Comparison of ENCODE assay signal across 9 mouse cellular contexts in the genomic region with DNA sequence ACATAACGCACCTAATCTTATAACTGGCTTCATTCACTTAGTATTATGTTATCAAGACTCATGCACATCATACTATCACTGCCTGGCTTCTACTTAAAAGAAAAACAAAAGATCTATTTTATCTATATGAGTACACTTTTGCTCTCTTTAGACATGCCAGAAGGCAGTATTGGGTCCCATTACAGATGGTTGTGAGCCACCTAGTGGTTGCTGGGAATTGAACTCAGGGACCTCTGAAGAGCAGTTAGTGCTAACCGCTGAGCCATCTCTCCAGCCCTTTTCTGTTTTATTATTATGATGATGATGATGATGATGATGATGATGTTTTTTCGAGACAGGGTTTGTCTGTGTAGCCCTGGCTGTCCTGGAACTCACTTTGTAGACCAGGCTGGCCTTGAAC. TPM values are rescaled to one million over a fixed set of nuclear protein-coding genes. Genes with fewer than 3 reads are reported as not detected.
A peak's percentile ranks its signal among the peaks of the same experiment; 100 is the strongest.
DNase-seq lines count a peak whose midpoint lies in the region; ATAC-seq and TF ChIP-seq lines count a peak whose summit lies in the region.
"Had no signal": no experiment of that assay in that cellular context is flagged by ENCODE, and none has a peak within 500 bp of the region (broad histone marks: within the 10 kb centered on the region; RNA-seq: fewer than 3 reads in every experiment).

No protein-coding gene starts in this region.

- TF ChIP-seq POLR2A in CH12.LX (IDR thresholded peaks at IDR 0.05; ENCODE audit: low read depth, low read length) = no peak

- 43% methylated on average over 3 of the region's 3 CpGs for WGBS in hindbrain, embryonic 11.5 days
- 43% methylated on average over 3 of the region's 3 CpGs for WGBS in hindbrain, embryonic 12.5 days
- WGBS in forebrain, embryonic 15.5 days = 44% methylated on average over 3 of the region's 3 CpGs

- peak; percentile 80 for TF ChIP-seq RAD21 in CH12.LX (IDR thresholded peaks at IDR 0.05; ENCODE audit: low read depth, low read length)

- no peaks in the 10 kb centered on the region for H3K9me3 ChIP-seq in hindbrain, embryonic 11.5 days (ENCODE audit: control insufficient read depth, low read length)
- H3K9me3 ChIP-seq in hindbrain, embryonic 12.5 days (replicated peaks) = no peaks in the 10 kb centered on the region
- no peaks in the 10 kb centered on the region for H3K9me3 ChIP-seq in CH12.LX (replicated peaks; ENCODE audit: low read length)
- H3K9me3 ChIP-seq in forebrain, embryonic 15.5 days = no peaks in the 10 kb centered on the region
- H3K9me3 ChIP-seq: embryonic facial prominence, embryonic 12.5 days had no signal

- dilution Hi-C loops in CH12.LX (cut with MboI; ENCODE audit: extremely low pct_ligation_motif_present, extremely low pct_unique_long_range_greater_than_20kb, low sequenced_read_pairs) = no loop called here

- no peak overlapping the region for H3K4me3 ChIP-seq in hindbrain, embryonic 11.5 days (ENCODE audit: low read depth, low read length)
- H3K4me3 ChIP-seq in hindbrain, embryonic 12.5 days = no peak overlapping the region
- no peak overlapping the region for H3K4me3 ChIP-seq in CH12.LX (replicated peaks in 1 of 3; ENCODE audit: low read depth in 2 of 3, low read length in 2 of 3, poor library complexity in 1 of 3)
- H3K4me3 ChIP-seq in forebrain, embryonic 15.5 days = no peak overlapping the region
- H3K4me3 ChIP-seq: embryonic facial prominence, embryonic 12.5 days had no signal

- no peak for TF ChIP-seq EP300 in CH12.LX (IDR thresholded peaks at IDR 0.05; ENCODE audit: low read length)

- H3K27me3 ChIP-seq in hindbrain, embryonic 11.5 days (ENCODE audit: control insufficient read depth, insufficient read depth, low read length) = no peaks in the 10 kb centered on the region
- no peaks in the 10 kb centered on the region for H3K27me3 ChIP-seq in hindbrain, embryonic 12.5 days
- H3K27me3 ChIP-seq in CH12.LX (replicated peaks) = no peaks in the 10 kb centered on the region
- no peaks in the 10 kb centered on the region for H3K27me3 ChIP-seq in forebrain, embryonic 15.5 days
- H3K27me3 ChIP-seq: embryonic facial prominence, embryonic 12.5 days had no signal

- H3K4me2 ChIP-seq in hindbrain, embryonic 11.5 days (replicated peaks; ENCODE audit: low read depth, low read length) = no peak overlapping the region
- no peak overlapping the region for H3K4me2 ChIP-seq in hindbrain, embryonic 12.5 days (replicated peaks)
- no peak overlapping the region for H3K4me2 ChIP-seq in CH12.LX (ENCODE audit: insufficient read depth, low read depth, poor library complexity, severe bottlenecking)
- no peak overlapping the region for H3K4me2 ChIP-seq in forebrain, embryonic 15.5 days (replicated peaks)
- H3K4me2 ChIP-seq: embryonic facial prominence, embryonic 12.5 days had no signal

- ATAC-seq in hindbrain, embryonic 11.5 days (ENCODE audit: low FRiP score) = no peak
- no peak for ATAC-seq in hindbrain, embryonic 12.5 days (ENCODE audit: low FRiP score)
- no peak for ATAC-seq in forebrain, embryonic 15.5 days (replicated peaks)

- H3K36me3 ChIP-seq in hindbrain, embryonic 11.5 days (ENCODE audit: control insufficient read depth, insufficient read depth, low read length) = no peaks in the 10 kb centered on the region
- H3K36me3 ChIP-seq in hindbrain, embryonic 12.5 days = no peaks in the 10 kb centered on the region
- H3K36me3 ChIP-seq in CH12.LX (replicated peaks in 1 of 2; ENCODE audit: control insufficient read depth in 1 of 2, insufficient read depth in 1 of 2, low read length in 1 of 2) = peaks cover 2 to 26% of the 10 kb centered on the region in 2 experiments
- no peaks in the 10 kb centered on the region for H3K36me3 ChIP-seq in forebrain, embryonic 15.5 days
- H3K36me3 ChIP-seq: embryonic facial prominence, embryonic 12.5 days had no signal

- H3K27ac ChIP-seq in hindbrain, embryonic 11.5 days (ENCODE audit: low read depth, low read length) = no peak overlapping the region
- H3K27ac ChIP-seq in hindbrain, embryonic 12.5 days = no peak overlapping the region
- H3K27ac ChIP-seq in CH12.LX (ENCODE audit: insufficient read depth, low read depth) = no peak overlapping the region
- H3K27ac ChIP-seq in forebrain, embryonic 15.5 days (replicated peaks) = no peak overlapping the region
- H3K27ac ChIP-seq: embryonic facial prominence, embryonic 12.5 days had no signal

- H3K4me1 ChIP-seq in hindbrain, embryonic 11.5 days (replicated peaks; ENCODE audit: control insufficient read depth, insufficient read depth, low read length) = no peaks in the 10 kb centered on the region
- no peaks in the 10 kb centered on the region for H3K4me1 ChIP-seq in hindbrain, embryonic 12.5 days
- no peaks in the 10 kb centered on the region for H3K4me1 ChIP-seq in CH12.LX (ENCODE audit: control insufficient read depth in 1 of 2, insufficient read depth in 2 of 2)
- no peaks in the 10 kb centered on the region for H3K4me1 ChIP-seq in forebrain, embryonic 15.5 days
- H3K4me1 ChIP-seq: embryonic facial prominence, embryonic 12.5 days had no signal

- peak; percentile 43 for DNase-seq in hindbrain, embryonic 11.5 days (ENCODE audit: low spot score)
- peak; percentile 57 for DNase-seq in CH12.LX (ENCODE audit: extremely low read depth)
- DNase-seq in adrenal gland, postnatal 36 days = peak; percentile 35 to 55
- DNase-seq in kidney, postnatal 36 days = peak; percentile 60 to 77
- DNase-seq in spleen, postnatal 14 days (ENCODE audit: low spot score in 2 of 2) = peak; percentile 27 to 59
- no peak for DNase-seq in left cerebral cortex, adult 9 months (ENCODE audit: low spot score in 2 of 2)

- no peak overlapping the region for H3K9ac ChIP-seq in hindbrain, embryonic 11.5 days (ENCODE audit: low read depth, low read length)
- no peak overlapping the region for H3K9ac ChIP-seq in hindbrain, embryonic 12.5 days
- H3K9ac ChIP-seq in CH12.LX (ENCODE audit: insufficient read depth, low read depth) = no peak overlapping the region
- no peak overlapping the region for H3K9ac ChIP-seq in forebrain, embryonic 15.5 days (replicated peaks)
- H3K9ac ChIP-seq: embryonic facial prominence, embryonic 12.5 days had no signal

- in situ Hi-C loops in CH12.LX (cut with MboI; ENCODE audit: low pct_ligation_motif_present, low pct_unique_long_range_greater_than_20kb, low sequenced_read_pairs) = no loop called here

- H3K79me2 ChIP-seq in CH12.LX (replicated peaks; ENCODE audit: control insufficient read depth, extremely low read depth, insufficient read depth, poor library complexity, severe bottlenecking) = no peaks in the 10 kb centered on the region

- TF ChIP-seq CTCF in CH12.LX (conservative IDR thresholded peaks at IDR 0.05 in 1 of 2, IDR thresholded peaks at IDR 0.05 in 1 of 2; ENCODE audit: low read depth in 2 of 2, low read length in 2 of 2) = peak; percentile 23 to 84; a peak in 2 of 4 replicates

TF ChIP-seq in CH12.LX, 34 proteins besides CTCF, POLR2A, EP300 and RAD21:
- TF ChIP-seq JUND (conservative IDR thresholded peaks at IDR 0.05; ENCODE audit: low read depth, low read length) (0 out of 2 replicates have a peak, but pooled peaks have one; percentile 28), SMC3 (IDR thresholded peaks at IDR 0.05; ENCODE audit: low read depth, low read length) (peak; percentile 87), POLR2AphosphoS2 (IDR thresholded peaks at IDR 0.05; ENCODE audit: low read depth, low read length) (no peak)

RNA-seq across cellular contexts. Expression of gene Srcap, which starts 13.4 kb away (rescaled TPM):
- 58.1 and 81.5 TPM in 2 replicates for polyA plus RNA-seq in hindbrain, embryonic 11.5 days (2014; fragmentation: Nextera tagmentation; extraction: Ambion mirVana)
- polyA plus RNA-seq in hindbrain, embryonic 12.5 days (2016; fragmentation: Nextera tagmentation; extraction: Ambion mirVana) = 90.8 and 96.2 TPM in 2 replicates
- 18.5 and 19.9 TPM in 2 replicates for total RNA-seq in CH12.LX (2012; rRNA removed)
- total RNA-seq in CH12.LX (2014; rRNA removed) = 3.4 and 4.1 TPM in 2 replicates
- 22.2 and 28.1 TPM in 2 replicates for polyA plus RNA-seq in CH12.LX (2012; ENCODE audit: insufficient read length, low read depth)
- 10 to 100 TPM; 83.6 to 95.9 TPM for total RNA-seq in adrenal gland, postnatal 36 days (2021)
- 54.1 and 64.2 TPM in 2 replicates for polyA plus RNA-seq in forebrain, embryonic 15.5 days (2015; fragmentation: Nextera tagmentation; extraction: Ambion mirVana)

RNA-seq across cellular contexts. Expression of gene Fbrs, which starts 19.4 kb away (rescaled TPM):
- polyA plus RNA-seq in hindbrain, embryonic 11.5 days (2014; fragmentation: Nextera tagmentation; extraction: Ambion mirVana) = 10.5 and 15.1 TPM in 2 replicates
- 14.4 and 15.6 TPM in 2 replicates for polyA plus RNA-seq in hindbrain, embryonic 12.5 days (2016; fragmentation: Nextera tagmentation; extraction: Ambion mirVana)
- total RNA-seq in CH12.LX (2012; rRNA removed) = 14.4 and 15.4 TPM in 2 replicates
- 5.6 and 6.7 TPM in 2 replicates for total RNA-seq in CH12.LX (2014; rRNA removed)
- 63.9 and 66.7 TPM in 2 replicates for polyA plus RNA-seq in CH12.LX (2012; ENCODE audit: insufficient read length, low read depth)
- total RNA-seq in adrenal gland, postnatal 36 days (2021) = 10 to 100 TPM; 56.5 to 66.7 TPM
- polyA plus RNA-seq in forebrain, embryonic 15.5 days (2015; fragmentation: Nextera tagmentation; extraction: Ambion mirVana) = 12.7 and 13.2 TPM in 2 replicates

RNA-seq across cellular contexts. Expression of gene Gm42715, which starts 21.0 kb away (rescaled TPM):
- 20.0 and 26.0 TPM in 2 replicates for polyA plus RNA-seq in hindbrain, embryonic 11.5 days (2014; fragmentation: Nextera tagmentation; extraction: Ambion mirVana)
- polyA plus RNA-seq in hindbrain, embryonic 12.5 days (2016; fragmentation: Nextera tagmentation; extraction: Ambion mirVana) = 16.7 and 16.9 TPM in 2 replicates
- total RNA-seq in CH12.LX (2012; rRNA removed) (12.0 and 12.7 TPM in 2 replicates), CH12.LX (2014; rRNA removed) (2.0 and 5.8 TPM in 2 replicates)
- 13.6 and 14.1 TPM in 2 replicates for polyA plus RNA-seq in CH12.LX (2012; ENCODE audit: insufficient read length, low read depth)
- total RNA-seq in adrenal gland, postnatal 36 days (2021) = 10 to 100 TPM; 19.6 to 20.2 TPM
- polyA plus RNA-seq in forebrain, embryonic 15.5 days (2015; fragmentation: Nextera tagmentation; extraction: Ambion mirVana) = 17.2 and 17.7 TPM in 2 replicates

RNA-seq across cellular contexts. Expression of gene Prr14, which starts 39.0 kb away (rescaled TPM):
- 61.4 and 72.1 TPM in 2 replicates for polyA plus RNA-seq in hindbrain, embryonic 11.5 days (2014; fragmentation: Nextera tagmentation; extraction: Ambion mirVana)
- polyA plus RNA-seq in hindbrain, embryonic 12.5 days (2016; fragmentation: Nextera tagmentation; extraction: Ambion mirVana) = 55.4 and 56.3 TPM in 2 replicates
- total RNA-seq in CH12.LX (2012; rRNA removed) = 10.4 and 11.3 TPM in 2 replicates
- total RNA-seq in CH12.LX (2014; rRNA removed) = 6.7 and 7.6 TPM in 2 replicates
- 26.2 and 31.3 TPM in 2 replicates for polyA plus RNA-seq in CH12.LX (2012; ENCODE audit: insufficient read length, low read depth)
- total RNA-seq in adrenal gland, postnatal 36 days (2021) = 10 to 100 TPM; 44.3 to 48.3 TPM
- polyA plus RNA-seq in forebrain, embryonic 15.5 days (2015; fragmentation: Nextera tagmentation; extraction: Ambion mirVana) = 48.5 and 50.9 TPM in 2 replicates

RNA-seq across cellular contexts. Expression of gene Zfp689, which starts 49.4 kb away (rescaled TPM):
- polyA plus RNA-seq in hindbrain, embryonic 11.5 days (2014; fragmentation: Nextera tagmentation; extraction: Ambion mirVana) = 12.8 and 13.5 TPM in 2 replicates
- 16.3 and 17.7 TPM in 2 replicates for polyA plus RNA-seq in hindbrain, embryonic 12.5 days (2016; fragmentation: Nextera tagmentation; extraction: Ambion mirVana)
- 3.4 and 3.6 TPM in 2 replicates for total RNA-seq in CH12.LX (2012; rRNA removed)
- 1.8 and 2.3 TPM in 2 replicates for total RNA-seq in CH12.LX (2014; rRNA removed)
- polyA plus RNA-seq in CH12.LX (2012; ENCODE audit: insufficient read length, low read depth) = 3.2 and 4.6 TPM in 2 replicates
- 1 to 10 TPM; 3.8 to 4.4 TPM for total RNA-seq in adrenal gland, postnatal 36 days (2021)
- polyA plus RNA-seq in forebrain, embryonic 15.5 days (2015; fragmentation: Nextera tagmentation; extraction: Ambion mirVana) = 16.2 and 17.1 TPM in 2 replicates

Comparison
In these comparisons a context has a peak if more than half of its experiments do, and no peak if none do; other contexts are left out.
1. DNase-seq: peak in hindbrain, embryonic 11.5 days (single experiment), CH12.LX (single experiment), adrenal gland, postnatal 36 days (2 of 2), kidney, postnatal 36 days (2 of 2) and spleen, postnatal 14 days (2 of 2); none in left cerebral cortex, adult 9 months (0 of 2).